Mouse (Mus musculus) G1E (cell line): ENCODE measurements around the gene Cytip.

Experiments
- CTCF ChIP-seq: IDR thresholded peaks from 2 replicates; pipeline ENCODE4 v1.5.1; 2012; ENCODE audit warnings: low read depth, low read length, inconsistent platforms, mixed read lengths
- GATA1 ChIP-seq: IDR thresholded peaks from 2 replicates; pipeline ENCODE4 v1.6.1; 2012; ENCODE audit warnings: borderline replicate concordance, low read length, inconsistent platforms, mixed read lengths
- TAL1 ChIP-seq: conservative IDR thresholded peaks from 2 replicates; pipeline ENCODE4 v1.6.1; 2012; ENCODE audit warnings: low read depth, low read length, inconsistent platforms, mixed read lengths

DNA sequence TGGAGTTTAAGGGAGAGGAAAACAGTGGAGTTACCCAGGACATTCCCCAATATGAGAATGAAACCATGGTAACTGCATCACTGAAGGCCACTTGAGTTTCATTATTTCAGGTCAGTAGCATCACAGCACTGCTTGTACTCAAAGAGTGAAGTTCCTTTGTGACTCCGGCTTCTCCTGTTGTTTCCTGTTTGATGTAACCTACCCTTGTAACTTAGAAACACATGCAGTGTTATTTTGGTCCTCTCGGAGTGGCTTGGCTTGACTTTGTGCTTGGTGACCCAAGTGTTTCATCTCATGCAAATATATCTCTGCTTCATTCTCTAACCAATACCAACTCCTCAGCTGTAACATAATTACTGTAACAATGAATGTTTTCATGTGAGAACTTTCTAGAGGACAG lies 11.1 kb downstream of the Cytip start:
- TF ChIP-seq CTCF = no peak
- no peak for TF ChIP-seq TAL1
- no peak for TF ChIP-seq GATA1
